Mouse (Mus musculus): ENCODE measurements around the gene E130218I03Rik. TPM values are rescaled to one million over a fixed set of nuclear protein-coding genes. Genes with fewer than 3 reads are reported as not detected.

The E130218I03Rik gene
- polyA plus RNA-seq, 1 experiment from 2014 or later = 0.43 TPM

DNA sequence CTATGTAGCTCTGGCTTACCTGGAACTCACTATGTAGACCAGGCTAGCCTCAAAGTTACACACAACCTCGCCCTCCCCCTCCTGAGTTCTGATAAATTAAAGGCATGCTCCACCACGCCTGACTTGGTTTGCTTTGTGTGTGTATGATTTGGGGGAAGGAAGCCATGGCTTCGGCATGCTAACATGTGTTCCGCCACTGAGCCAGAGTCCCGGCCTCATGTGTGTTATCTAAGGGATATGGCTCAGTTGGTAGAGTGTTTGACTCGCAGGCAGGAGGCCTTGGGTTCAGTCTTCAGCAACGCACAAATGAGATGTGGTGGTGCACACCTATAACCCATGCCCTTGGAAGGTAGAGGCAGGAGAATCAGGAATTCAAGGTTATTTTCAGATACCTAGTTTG is 28.5 kb downstream of the E130218I03Rik start:
- H3K4me1 ChIP-seq (ENCODE audit: control insufficient read depth, insufficient read depth, low read length) = no peaks in the 10 kb centered on the region
- WGBS = 81% methylated on average over 7 of the region's 7 CpGs
- H3K27ac ChIP-seq (replicated peaks; ENCODE audit: low read depth, low read length) = no peak overlapping the region
- no peak overlapping the region for H3K9ac ChIP-seq (replicated peaks; ENCODE audit: low read length)
- no peak overlapping the region for H3K4me2 ChIP-seq (ENCODE audit: low read length)
- H3K36me3 ChIP-seq (ENCODE audit: control insufficient read depth, insufficient read depth, low read length) = peaks cover 13% of the 10 kb centered on the region
- H3K27me3 ChIP-seq (ENCODE audit: control insufficient read depth, insufficient read depth, low read length) = no peaks in the 10 kb centered on the region
- no peaks in the 10 kb centered on the region for H3K9me3 ChIP-seq (ENCODE audit: control insufficient read depth, low read length)
- DNase-seq = no peak
- ATAC-seq (ENCODE audit: low FRiP score, low TSS enrichment) = no peak
- no peak overlapping the region for H3K4me3 ChIP-seq (replicated peaks; ENCODE audit: low read depth, low read length)

- DNase-seq (no peak), ATAC-seq (ENCODE audit: low FRiP score, low TSS enrichment) (no peak)
- no peak overlapping the region for H3K4me3 ChIP-seq (replicated peaks; ENCODE audit: low read depth, low read length)
- no peak overlapping the region for H3K4me2 ChIP-seq (ENCODE audit: low read length)
- no peaks in the 10 kb centered on the region for H3K9me3 ChIP-seq (ENCODE audit: control insufficient read depth, low read length)
- H3K9ac ChIP-seq (replicated peaks; ENCODE audit: low read length) = no peak overlapping the region
- WGBS = 34% methylated on average over 13 of the region's 13 CpGs
- H3K27me3 ChIP-seq (ENCODE audit: control insufficient read depth, insufficient read depth, low read length) = no peaks in the 10 kb centered on the region
- H3K4me1 ChIP-seq (ENCODE audit: control insufficient read depth, insufficient read depth, low read length) = no peaks in the 10 kb centered on the region
- peaks cover 18% of the 10 kb centered on the region for H3K36me3 ChIP-seq (ENCODE audit: control insufficient read depth, insufficient read depth, low read length)
- H3K27ac ChIP-seq (replicated peaks; ENCODE audit: low read depth, low read length) = no peak overlapping the region
Measured at GRCm38 (mm10) chr4:134272731-134273416, 29.4 kb downstream of the E130218I03Rik start.

DNA sequence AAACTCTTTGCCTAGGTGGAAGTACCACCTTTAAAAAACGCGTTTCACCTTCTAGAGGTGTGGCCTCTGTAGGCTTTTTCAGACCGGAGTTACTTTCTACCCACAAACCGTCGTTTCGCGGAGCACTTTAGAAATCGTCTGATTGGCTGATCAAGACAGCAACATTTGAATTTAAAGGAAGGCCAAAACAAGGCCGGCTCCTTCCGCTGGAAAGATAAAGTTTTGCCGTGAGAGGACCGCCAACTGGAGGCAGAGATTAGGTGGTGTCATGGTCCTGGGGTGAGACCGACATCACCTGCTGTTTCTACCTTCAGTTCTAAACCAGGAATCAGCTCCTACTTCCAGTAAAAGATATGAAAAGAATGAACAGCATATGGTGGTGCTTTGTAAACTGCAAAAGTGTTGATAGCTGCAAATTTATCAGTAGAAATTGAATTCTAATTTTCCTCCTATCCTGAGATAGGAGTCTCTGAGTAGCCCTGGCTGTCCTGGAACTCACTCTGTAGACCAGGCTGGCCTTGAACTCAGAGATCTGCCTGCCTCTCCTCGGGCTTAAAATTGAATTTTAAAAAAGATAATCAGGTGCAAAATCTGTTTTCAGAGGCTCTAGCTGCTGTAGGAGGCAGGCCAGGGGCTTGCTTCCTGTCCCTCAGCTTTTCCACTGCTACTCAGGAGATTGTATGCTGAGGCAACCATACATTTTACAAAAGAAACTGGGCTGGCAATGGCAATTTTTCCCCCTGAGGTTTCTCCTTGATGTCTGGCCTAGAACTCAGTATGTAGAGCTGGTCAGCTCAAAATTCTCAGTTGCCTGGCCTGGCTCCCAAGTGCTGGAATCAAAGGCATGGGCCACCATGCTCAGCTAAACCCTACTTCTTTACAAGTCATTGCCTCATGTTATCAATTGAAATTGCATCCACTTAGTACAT is 30.2 kb downstream of the E130218I03Rik start:
- no peak overlapping the region for H3K9ac ChIP-seq (replicated peaks; ENCODE audit: low read length)
- no peak for ATAC-seq (ENCODE audit: low FRiP score, low TSS enrichment)
- DNase-seq = no peak

DNA sequence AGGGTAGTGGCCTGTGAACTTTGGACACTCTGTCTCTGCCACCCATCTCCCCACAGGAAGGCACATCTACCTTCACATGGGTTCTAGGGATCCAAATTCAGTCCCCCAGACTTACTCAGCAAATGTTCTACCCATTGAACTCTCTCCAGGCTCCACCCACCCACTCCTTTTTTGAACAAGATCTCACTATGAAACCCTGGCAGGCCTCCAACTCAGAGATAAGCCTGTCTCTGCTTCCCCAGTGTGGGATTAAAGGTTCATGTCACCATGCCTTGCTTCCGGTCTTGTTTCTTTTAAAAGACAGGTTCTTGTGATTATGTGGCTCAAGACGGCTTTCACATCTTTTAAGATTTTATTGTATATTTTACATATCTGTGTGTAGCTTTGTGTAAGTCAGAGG is 41.5 kb downstream of the E130218I03Rik start:
- Histone ChIP-seq H3K9me3 (ENCODE audit: control insufficient read depth, low read length) (no peaks in the 10 kb centered on the region), H3K27me3 (ENCODE audit: control insufficient read depth, insufficient read depth, low read length) (no peaks in the 10 kb centered on the region), H3K36me3 (ENCODE audit: control insufficient read depth, insufficient read depth, low read length) (peaks cover 39% of the 10 kb centered on the region), H3K4me2 (ENCODE audit: low read length) (no peak overlapping the region), H3K27ac (replicated peaks; ENCODE audit: low read depth, low read length) (no peak overlapping the region), H3K9ac (replicated peaks; ENCODE audit: low read length) (no peak overlapping the region), H3K4me1 (ENCODE audit: control insufficient read depth, insufficient read depth, low read length) (peaks cover 21% of the 10 kb centered on the region), H3K4me3 (replicated peaks; ENCODE audit: low read depth, low read length) (no peak overlapping the region)
- DNase-seq = no peak
- WGBS = 88% methylated on average over 2 of the region's 2 CpGs
- no peak for ATAC-seq (ENCODE audit: low FRiP score, low TSS enrichment)

More for the DNA sequence above, 30.2 kb downstream of the E130218I03Rik start:
- 7% methylated on average over 14 of the region's 14 CpGs for WGBS
- Histone ChIP-seq H3K27ac (replicated peaks; ENCODE audit: low read depth, low read length) (no peak overlapping the region), H3K4me1 (ENCODE audit: control insufficient read depth, insufficient read depth, low read length) (no peaks in the 10 kb centered on the region), H3K4me3 (replicated peaks; ENCODE audit: low read depth, low read length) (no peak overlapping the region), H3K9me3 (ENCODE audit: control insufficient read depth, low read length) (no peaks in the 10 kb centered on the region), H3K4me2 (ENCODE audit: low read length) (no peak overlapping the region), H3K36me3 (ENCODE audit: control insufficient read depth, insufficient read depth, low read length) (peaks cover 24% of the 10 kb centered on the region), H3K27me3 (ENCODE audit: control insufficient read depth, insufficient read depth, low read length) (no peaks in the 10 kb centered on the region)

DNA sequence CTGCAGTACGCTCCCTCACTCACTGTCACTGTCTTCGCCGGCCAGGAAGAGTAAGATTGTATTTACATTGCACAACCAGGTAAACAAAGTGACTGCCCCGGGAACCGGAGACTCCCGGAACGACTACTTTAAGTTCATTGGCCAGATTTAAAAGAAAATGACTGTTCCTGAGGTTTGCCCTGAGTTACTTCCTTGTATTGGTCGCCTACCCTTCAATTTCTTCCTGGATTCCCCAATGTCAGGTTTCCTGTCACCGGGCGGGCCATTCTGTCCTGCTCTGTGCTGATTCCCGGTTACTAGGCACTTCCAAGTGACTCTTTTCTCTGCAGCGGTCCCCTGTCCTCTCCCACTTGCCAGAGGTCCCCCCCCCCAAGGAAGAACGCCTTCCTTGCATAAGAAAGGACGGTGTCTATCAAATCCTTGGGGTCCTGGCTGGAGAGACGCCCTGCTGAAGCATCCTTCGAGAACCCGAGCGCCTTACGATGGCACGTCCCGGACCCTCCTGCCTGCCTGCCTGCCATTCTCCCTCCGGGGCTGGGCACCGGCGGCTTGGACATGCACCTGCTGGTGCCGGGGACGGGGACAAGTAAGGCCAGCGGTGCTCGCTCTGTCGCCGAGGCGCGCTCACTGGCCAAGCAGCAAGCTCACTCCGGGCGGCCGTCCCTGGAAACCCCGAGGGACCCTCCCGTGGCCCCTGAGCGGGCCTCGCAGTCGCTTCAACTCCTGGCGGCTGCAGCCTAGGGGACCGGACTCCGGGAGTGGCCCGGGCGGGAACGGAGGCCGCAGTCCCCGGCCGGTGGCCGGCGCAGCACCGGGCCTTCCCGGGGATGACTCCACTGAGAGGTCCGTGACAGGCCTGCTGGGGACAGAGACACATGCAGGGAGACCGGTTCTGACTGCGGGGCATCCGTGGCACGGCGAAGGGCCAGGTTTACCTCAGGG is 43.0 kb downstream of the E130218I03Rik start:
- peak overlapping the region; percentile 100 for H3K27ac ChIP-seq (replicated peaks; ENCODE audit: low read depth, low read length)
- no peaks in the 10 kb centered on the region for H3K9me3 ChIP-seq (ENCODE audit: control insufficient read depth, low read length)
- 4% methylated on average over 59 of the region's 59 CpGs for WGBS
- ATAC-seq (ENCODE audit: low FRiP score, low TSS enrichment) (peak; percentile 28), DNase-seq (peak; percentile 57)
- peak overlapping the region; percentile 90 for H3K4me2 ChIP-seq (ENCODE audit: low read length)
- H3K36me3 ChIP-seq (ENCODE audit: control insufficient read depth, insufficient read depth, low read length) = peaks cover 25% of the 10 kb centered on the region
- peak overlapping the region; percentile 99 for H3K9ac ChIP-seq (replicated peaks; ENCODE audit: low read length)
- H3K4me3 ChIP-seq (replicated peaks; ENCODE audit: low read depth, low read length) = peak overlapping the region; percentile 100
- no peaks in the 10 kb centered on the region for H3K27me3 ChIP-seq (ENCODE audit: control insufficient read depth, insufficient read depth, low read length)
- H3K4me1 ChIP-seq (ENCODE audit: control insufficient read depth, insufficient read depth, low read length) = peaks cover 21% of the 10 kb centered on the region

DNA sequence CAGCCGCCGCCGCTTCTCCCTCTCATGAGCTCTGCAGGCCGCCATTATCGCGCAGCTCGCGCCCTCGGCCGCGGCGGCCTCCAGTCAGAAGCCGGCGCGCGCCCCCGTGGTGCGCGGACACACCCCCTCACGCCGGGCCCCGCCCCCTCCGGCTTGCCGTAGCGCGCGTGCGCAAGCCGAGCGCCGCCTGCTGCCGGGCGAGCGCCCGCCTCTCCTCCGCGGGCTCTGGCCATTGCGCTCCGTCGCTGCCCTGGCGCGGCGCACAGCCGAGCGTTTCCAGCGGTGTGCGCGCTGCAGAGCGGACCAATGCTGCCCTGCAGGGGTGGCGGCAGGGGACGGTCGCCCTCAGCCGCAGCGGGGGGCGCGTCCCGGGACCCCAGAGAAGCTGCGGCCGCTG is 43.7 kb downstream of the E130218I03Rik start:
- peaks cover 21% of the 10 kb centered on the region for H3K4me1 ChIP-seq (ENCODE audit: control insufficient read depth, insufficient read depth, low read length)
- DNase-seq = peak; percentile 99
- H3K36me3 ChIP-seq (ENCODE audit: control insufficient read depth, insufficient read depth, low read length) = peaks cover 18% of the 10 kb centered on the region
- H3K9me3 ChIP-seq (ENCODE audit: control insufficient read depth, low read length) = no peaks in the 10 kb centered on the region
- H3K9ac ChIP-seq (replicated peaks; ENCODE audit: low read length) = peak overlapping the region; percentile 99
- peak overlapping the region; percentile 100 for H3K4me3 ChIP-seq (replicated peaks; ENCODE audit: low read depth, low read length)
- H3K27ac ChIP-seq (replicated peaks; ENCODE audit: low read depth, low read length) = peak overlapping the region; percentile 100
- ATAC-seq (ENCODE audit: low FRiP score, low TSS enrichment) = peak; percentile 94
- H3K27me3 ChIP-seq (ENCODE audit: control insufficient read depth, insufficient read depth, low read length) = no peaks in the 10 kb centered on the region
- under 1% methylated on average over 55 of the region's 59 CpGs for WGBS
- peak overlapping the region; percentile 90 for H3K4me2 ChIP-seq (ENCODE audit: low read length)

DNA sequence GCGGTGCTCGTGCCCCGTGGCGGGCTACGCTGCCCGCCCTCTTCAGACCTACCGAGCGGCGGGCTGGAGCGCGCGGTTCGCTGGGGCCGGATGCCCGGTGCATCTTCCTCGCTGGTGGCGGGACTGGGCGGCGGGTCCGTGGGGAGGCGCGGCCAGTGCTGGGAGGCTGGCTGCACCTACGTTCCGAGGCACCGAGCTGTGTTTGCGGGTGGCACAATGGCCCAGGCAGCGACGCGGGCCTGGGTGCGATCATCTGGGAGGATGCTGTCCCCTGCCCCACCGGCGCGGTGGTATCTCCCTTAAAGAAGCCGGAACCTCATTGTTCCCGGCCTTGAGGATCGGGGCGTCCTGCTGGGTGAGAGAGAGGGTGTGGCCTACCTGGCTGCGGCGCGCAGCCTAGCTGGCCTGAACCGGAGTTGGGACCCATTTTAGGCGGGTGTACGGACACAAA is 44.1 kb downstream of the E130218I03Rik start, which contains the start of gene Pdik1l:
TSS of gene Pdik1l (minus strand) at position 321 of the 451 bp plus-strand sequence.
- DNase-seq = peak; percentile 90
- peak; percentile 82 for ATAC-seq (ENCODE audit: low FRiP score, low TSS enrichment)
- H3K9me3 ChIP-seq (ENCODE audit: control insufficient read depth, low read length) = no peaks in the 10 kb centered on the region
- H3K27me3 ChIP-seq (ENCODE audit: control insufficient read depth, insufficient read depth, low read length) = no peaks in the 10 kb centered on the region
- WGBS = under 1% methylated on average over 43 of the region's 43 CpGs
- H3K4me3 ChIP-seq (replicated peaks; ENCODE audit: low read depth, low read length) = peak within 1 kb of the TSS; percentile 100
- H3K36me3 ChIP-seq (ENCODE audit: control insufficient read depth, insufficient read depth, low read length) = peaks cover 14% of the 10 kb centered on the region
- peak within 1 kb of the TSS; percentile 99 for H3K9ac ChIP-seq (replicated peaks; ENCODE audit: low read length)
- peak within 1 kb of the TSS; percentile 90 for H3K4me2 ChIP-seq (ENCODE audit: low read length)
- H3K4me1 ChIP-seq (ENCODE audit: control insufficient read depth, insufficient read depth, low read length) = peaks cover 21% of the 10 kb centered on the region
- H3K27ac ChIP-seq (replicated peaks; ENCODE audit: low read depth, low read length) = peak within 1 kb of the TSS; percentile 100
